ENCODE assay signal across 8 mouse cellular contexts in the genomic region with DNA sequence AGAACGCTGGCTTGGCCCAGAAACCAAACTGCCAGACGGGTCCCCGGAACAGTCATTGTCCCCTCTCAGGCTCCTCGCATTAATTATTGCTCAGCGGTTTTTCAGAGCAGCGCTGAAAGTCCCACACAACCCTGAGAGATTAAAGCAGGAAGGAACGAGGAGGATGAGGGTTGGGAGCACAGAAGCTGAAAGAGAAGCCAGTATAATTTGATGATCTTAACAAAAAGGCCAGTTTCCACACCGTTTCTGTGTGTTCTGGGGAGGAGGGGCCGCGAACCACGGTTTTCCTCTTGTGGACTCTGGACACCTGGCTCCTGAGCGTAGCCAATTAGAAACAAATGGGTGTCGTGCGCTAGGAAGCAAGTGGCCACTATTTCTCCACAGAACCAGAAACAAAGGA.
A peak's percentile ranks its signal among the peaks of the same experiment; 100 is the strongest.
DNase-seq lines count a peak whose midpoint lies in the region; ATAC-seq and TF ChIP-seq lines count a peak whose summit lies in the region.

No protein-coding gene starts in this region.

- H3K27me3 ChIP-seq in heart, embryonic 12.5 days (replicated peaks): peaks cover 30% of the 10 kb centered on the region
- H3K27me3 ChIP-seq in embryonic facial prominence, embryonic 12.5 days: peaks cover 23% of the 10 kb centered on the region
- peaks cover 37% of the 10 kb centered on the region for H3K27me3 ChIP-seq in limb, embryonic 10.5 days (ENCODE audit: low read depth, poor library complexity, severe bottlenecking)
- peaks cover 32% of the 10 kb centered on the region for H3K27me3 ChIP-seq in neural tube, embryonic 13.5 days

- no peaks in the 10 kb centered on the region for H3K36me3 ChIP-seq in heart, embryonic 12.5 days
- no peaks in the 10 kb centered on the region for H3K36me3 ChIP-seq in embryonic facial prominence, embryonic 12.5 days
- no peaks in the 10 kb centered on the region for H3K36me3 ChIP-seq in limb, embryonic 10.5 days
- no peaks in the 10 kb centered on the region for H3K36me3 ChIP-seq in neural tube, embryonic 13.5 days

- TF ChIP-seq CTCF in lung, adult 2 months (IDR thresholded peaks at IDR 0.05; ENCODE audit: insufficient read depth, low read length): no peak

- TF ChIP-seq POLR2A in lung, adult 2 months (IDR thresholded peaks at IDR 0.05; ENCODE audit: borderline replicate concordance, extremely low read depth, low read depth, low read length): no peak

- H3K27ac ChIP-seq in heart, embryonic 12.5 days (ENCODE audit: poor library complexity, severe bottlenecking): no peak overlapping the region
- H3K27ac ChIP-seq in embryonic facial prominence, embryonic 12.5 days: no peak overlapping the region
- 0 out of 2 replicates have a peak overlapping the region, but pooled peaks have one; percentile 59 for H3K27ac ChIP-seq in limb, embryonic 10.5 days
- H3K27ac ChIP-seq in neural tube, embryonic 13.5 days (replicated peaks): no peak overlapping the region

- H3K9me3 ChIP-seq in heart, embryonic 12.5 days (replicated peaks): no peaks in the 10 kb centered on the region
- no peaks in the 10 kb centered on the region for H3K9me3 ChIP-seq in embryonic facial prominence, embryonic 12.5 days
- H3K9me3 ChIP-seq in limb, embryonic 10.5 days (replicated peaks): no peaks in the 10 kb centered on the region
- no peaks in the 10 kb centered on the region for H3K9me3 ChIP-seq in neural tube, embryonic 13.5 days

- H3K9ac ChIP-seq in heart, embryonic 12.5 days: no peak overlapping the region
- H3K9ac ChIP-seq in embryonic facial prominence, embryonic 12.5 days: 0 out of 2 replicates have a peak overlapping the region, but pooled peaks have one; percentile 15
- H3K9ac ChIP-seq in neural tube, embryonic 13.5 days: peak overlapping the region; percentile 53

- peak overlapping the region; percentile 34 for H3K4me3 ChIP-seq in heart, embryonic 12.5 days
- H3K4me3 ChIP-seq in embryonic facial prominence, embryonic 12.5 days: peak overlapping the region; percentile 24
- peak overlapping the region; percentile 46 for H3K4me3 ChIP-seq in limb, embryonic 10.5 days
- H3K4me3 ChIP-seq in neural tube, embryonic 13.5 days: peak overlapping the region; percentile 31
- no peak overlapping the region for H3K4me3 ChIP-seq in lung, adult 2 months (replicated peaks; ENCODE audit: extremely low read depth, low read depth, low read length)

- peaks cover 18% of the 10 kb centered on the region for H3K4me1 ChIP-seq in heart, embryonic 12.5 days (replicated peaks)
- peaks cover 12% of the 10 kb centered on the region; the same call in 1 of the 2 replicates for H3K4me1 ChIP-seq in embryonic facial prominence, embryonic 12.5 days
- peaks cover 19% of the 10 kb centered on the region for H3K4me1 ChIP-seq in limb, embryonic 10.5 days
- H3K4me1 ChIP-seq in neural tube, embryonic 13.5 days (replicated peaks): peaks cover 25% of the 10 kb centered on the region
- no peaks in the 10 kb centered on the region for H3K4me1 ChIP-seq in lung, adult 2 months (ENCODE audit: control insufficient read depth, insufficient read depth, low read length)

- DNase-seq in heart, adult 8-10 months (ENCODE audit: low spot score): no peak
- DNase-seq in limb, embryonic 10.5 days (ENCODE audit: low spot score): peak; percentile 52
- DNase-seq in lung, adult 2 months: no peak
- DNase-seq in left cerebral cortex, postnatal 4 days: no peak

- ATAC-seq in heart, embryonic 12.5 days (ENCODE audit: insufficient number of reproducible peaks, low FRiP score): no peak
- no peak for ATAC-seq in embryonic facial prominence, embryonic 12.5 days (ENCODE audit: insufficient number of reproducible peaks, insufficient read depth, low FRiP score, low TSS enrichment)
- ATAC-seq in neural tube, embryonic 13.5 days (ENCODE audit: low read depth): no peak
- no peak; the same call in 1 of the 2 replicates for ATAC-seq in frontal cortex, adult (ENCODE audit: low TSS enrichment)

- peak overlapping the region; percentile 62 for H3K4me2 ChIP-seq in heart, embryonic 12.5 days
- H3K4me2 ChIP-seq in embryonic facial prominence, embryonic 12.5 days (replicated peaks): peak overlapping the region; percentile 50
- peak overlapping the region; percentile 58 for H3K4me2 ChIP-seq in neural tube, embryonic 13.5 days

- intact Hi-C loops in left cerebral cortex, postnatal 4 days (cut with DNase I): no loop called here

- WGBS in heart, embryonic 12.5 days: 2% methylated on average over 14 of the region's 14 CpGs
- WGBS in embryonic facial prominence, embryonic 12.5 days: 1% methylated on average over 14 of the region's 14 CpGs
- 3% methylated on average over 14 of the region's 14 CpGs for WGBS in limb, embryonic 10.5 days
- 2% methylated on average over 14 of the region's 14 CpGs for WGBS in neural tube, embryonic 13.5 days
- 4% methylated on average over 14 of the region's 14 CpGs for WGBS in lung, adult 2 months
